Mouse (Mus musculus) erythroid progenitor cell, adult 5-6 weeks (primary cell): ENCODE measurements around the gene Pgs1. TPM values are rescaled to one million over a fixed set of nuclear protein-coding genes. Genes with fewer than 3 reads are reported as not detected.

Source experiments
- ATAC-seq: replicated peaks from 2 replicates; pipeline ENCODE4 v1.8.0; 2016; ENCODE audit warnings: moderate number of reproducible peaks, mild to moderate bottlenecking, moderate TSS enrichment, inconsistent platforms; ENCODE audit not compliant: poor library complexity, low FRiP score, severe bottlenecking
- total RNA-seq, 2 experiments: library from RNA; stranded (forward) in 1 of 2; stranded (reverse) in 1 of 2; fragments of 150-400 nt in 1 of 2; fragments of 186-747, 209-891 nt in 1 of 2; gene quantifications; 2 replicates each; pipeline versions ENCODE4 v1.2.3 to v1.2.4; 2015 to 2017; ENCODE audit warnings: low replicate concordance in 2 of 2

Pgs1 gene
- total RNA-seq, 2 experiments from 2014 or later = 5.1 to 10.1 TPM

DNA sequence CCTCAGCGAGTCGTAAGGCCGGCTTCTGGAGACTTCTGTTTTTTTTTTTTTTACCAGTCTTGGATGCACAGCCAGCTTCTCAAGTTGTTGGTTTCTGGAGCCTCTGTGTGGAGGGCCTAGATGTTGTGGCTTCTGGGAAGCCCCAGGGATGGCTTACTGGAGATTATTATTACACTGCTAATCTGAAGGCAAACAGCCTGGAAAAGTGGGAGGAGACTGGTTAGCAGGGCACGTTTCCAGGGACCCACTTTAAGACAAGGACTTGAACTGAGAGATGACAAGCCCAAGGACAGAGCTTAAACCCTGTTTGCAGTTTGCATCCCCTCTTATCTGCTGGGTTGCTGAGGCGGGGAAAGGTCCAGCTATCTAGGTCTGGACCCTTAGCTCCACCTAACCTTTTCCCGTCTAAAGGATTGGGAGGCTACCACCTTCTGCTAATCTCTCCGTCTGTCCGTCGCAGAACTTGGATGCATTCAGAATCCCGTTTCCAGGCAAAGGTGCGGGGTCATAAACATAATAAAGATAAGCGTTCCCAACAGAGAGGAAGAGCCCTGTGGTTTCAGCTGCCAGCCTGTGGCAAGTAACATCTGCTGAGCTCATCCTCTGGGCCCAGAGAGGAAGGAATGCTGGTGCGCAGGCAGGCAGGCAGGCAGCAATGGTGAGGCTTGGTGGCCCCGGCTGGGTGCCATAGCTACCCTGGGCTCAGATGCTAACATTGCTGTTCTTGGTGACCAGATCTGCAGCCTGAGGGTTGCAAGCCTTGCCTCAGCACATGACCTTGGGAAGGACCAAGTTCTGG is 11.6 kb upstream of the Pgs1 start:
- no peak for ATAC-seq

DNA sequence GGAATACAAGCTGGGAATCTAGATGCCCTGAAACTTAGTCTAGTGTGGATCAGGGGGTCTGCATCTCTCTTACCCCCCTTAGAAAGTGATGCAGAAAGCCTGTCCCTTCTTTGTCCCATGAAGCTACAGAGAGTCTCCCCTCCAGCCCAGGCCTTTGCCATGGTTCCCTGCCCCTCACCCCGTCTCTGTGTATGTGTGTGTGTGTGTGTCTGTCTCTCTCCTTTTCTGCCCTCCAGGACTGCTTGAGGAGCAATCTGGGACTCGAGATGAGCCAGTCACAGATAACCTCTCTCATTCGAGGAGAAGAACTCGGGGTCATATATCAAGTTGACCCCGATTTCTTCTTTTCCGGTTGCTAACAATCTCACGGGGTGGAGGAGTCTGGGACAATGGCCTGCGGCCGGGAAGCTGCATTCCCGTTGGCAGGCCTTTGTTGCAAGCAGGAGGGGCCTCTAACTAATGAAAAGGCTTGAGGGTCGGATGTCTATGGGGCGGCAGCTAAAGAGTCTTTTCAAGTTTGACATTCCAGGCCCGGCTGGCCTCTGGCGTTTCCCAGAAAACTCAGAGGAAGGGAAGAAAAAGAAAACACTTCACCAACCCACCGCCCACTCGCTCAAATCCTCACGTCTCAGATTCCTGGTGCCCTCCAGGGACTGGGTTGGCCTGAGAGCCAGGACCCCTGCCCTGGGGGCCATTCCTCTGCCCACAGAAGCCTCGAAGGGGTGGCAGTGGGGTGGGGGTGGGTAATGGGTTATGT is 10.7 kb upstream of the Pgs1 start:
- ATAC-seq = no peak

DNA sequence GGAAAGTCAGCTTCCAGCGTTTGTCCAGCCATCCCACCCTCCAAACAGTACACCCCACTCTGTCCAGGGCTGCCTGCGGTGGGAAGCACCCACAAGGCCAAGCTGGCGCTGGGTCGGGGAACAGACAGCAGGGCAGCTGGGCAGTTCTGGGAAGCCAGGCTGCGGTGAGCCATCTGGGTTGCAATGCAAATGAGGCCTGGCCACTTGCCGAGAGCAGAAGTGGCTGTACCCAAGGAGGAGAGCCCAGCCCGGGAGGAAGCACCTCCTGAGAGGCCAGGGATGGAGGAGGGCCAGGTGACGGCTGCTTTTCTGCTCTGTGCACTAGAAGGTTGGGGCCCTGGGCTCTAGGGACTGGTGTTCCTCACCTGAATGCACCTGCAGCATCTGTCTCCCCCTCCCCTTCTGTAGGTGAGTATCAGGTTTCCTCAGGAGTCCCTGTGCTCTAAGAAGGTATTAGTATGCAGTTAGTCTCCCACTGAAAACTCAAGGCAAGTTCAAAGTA is 10.0 kb upstream of the Pgs1 start:
- ATAC-seq = no peak

- ATAC-seq = no peak
Observed at GRCm38 (mm10) chr11:117977694-117978360, 8.3 kb upstream of the Pgs1 start.

DNA sequence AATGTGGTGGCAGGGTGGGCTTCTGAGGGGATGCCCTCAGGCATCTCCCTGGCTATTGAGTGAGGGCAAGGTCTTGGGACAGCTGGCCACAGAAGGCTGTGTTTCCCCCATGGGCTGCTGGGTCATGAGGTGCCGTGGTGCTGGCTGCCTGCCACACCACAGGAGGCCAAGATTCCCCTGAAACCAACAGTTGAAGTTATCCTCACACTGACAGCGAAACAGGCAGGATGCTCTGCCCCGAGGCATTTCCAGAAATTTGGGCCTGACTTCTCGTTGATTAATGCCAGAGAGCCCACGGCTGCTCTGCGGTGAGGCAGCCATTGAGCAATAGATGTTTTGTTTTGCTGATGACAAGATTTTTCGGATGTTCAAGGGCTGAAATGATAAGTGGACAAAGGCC is 6.7 kb upstream of the Pgs1 start:
- no peak for ATAC-seq

DNA sequence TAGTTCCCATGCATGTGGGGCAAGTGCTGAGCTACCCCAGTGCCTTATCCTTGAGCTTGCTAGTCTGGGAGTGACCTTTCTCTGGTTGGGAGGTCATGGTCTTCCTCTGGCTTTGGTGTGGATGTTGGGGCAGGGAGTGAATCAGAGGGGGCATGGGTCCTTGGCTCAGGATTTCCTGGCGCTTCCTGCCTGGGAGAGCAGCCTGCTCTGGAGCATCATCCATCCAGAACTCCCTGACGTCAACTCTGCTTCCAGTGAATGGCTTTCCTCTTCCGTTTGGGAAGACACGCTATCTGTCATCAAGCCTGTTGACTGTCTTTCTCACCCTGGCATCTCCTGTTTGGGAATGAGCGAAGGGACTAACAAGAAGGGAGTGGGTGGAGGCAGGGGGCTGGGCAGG is 3.7 kb upstream of the Pgs1 start:
- ATAC-seq = no peak

GRCm38 (mm10) chr11:117983770-117984169 is 2.3 kb upstream of the Pgs1 start:
- ATAC-seq = no peak

- ATAC-seq = peak; percentile 55
Observed at GRCm38 (mm10) chr11:117987032-117987451, 950 bp downstream of the Pgs1 start.

DNA sequence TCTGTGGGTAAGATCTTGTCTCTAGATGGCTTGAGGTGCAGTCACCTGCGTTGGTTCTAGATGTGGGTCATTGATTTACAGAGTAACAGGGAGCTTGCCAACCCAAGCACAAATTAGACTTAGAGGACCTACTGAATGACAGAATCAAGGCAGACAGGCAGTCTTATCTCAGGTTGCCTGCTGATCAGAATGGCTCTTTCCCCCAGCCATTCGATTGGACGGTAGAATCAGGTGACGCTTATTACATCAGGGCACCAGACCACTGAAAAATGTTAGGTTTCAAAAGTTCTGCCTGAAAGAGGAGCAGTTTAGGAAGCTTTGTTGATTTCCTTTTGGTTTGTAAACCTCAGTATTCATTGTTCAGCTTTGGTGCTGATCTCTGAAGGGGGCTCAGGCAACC is 1.9 kb downstream of the Pgs1 start:
- ATAC-seq = peak; percentile 33; the same call in 1 of the 2 replicates

DNA sequence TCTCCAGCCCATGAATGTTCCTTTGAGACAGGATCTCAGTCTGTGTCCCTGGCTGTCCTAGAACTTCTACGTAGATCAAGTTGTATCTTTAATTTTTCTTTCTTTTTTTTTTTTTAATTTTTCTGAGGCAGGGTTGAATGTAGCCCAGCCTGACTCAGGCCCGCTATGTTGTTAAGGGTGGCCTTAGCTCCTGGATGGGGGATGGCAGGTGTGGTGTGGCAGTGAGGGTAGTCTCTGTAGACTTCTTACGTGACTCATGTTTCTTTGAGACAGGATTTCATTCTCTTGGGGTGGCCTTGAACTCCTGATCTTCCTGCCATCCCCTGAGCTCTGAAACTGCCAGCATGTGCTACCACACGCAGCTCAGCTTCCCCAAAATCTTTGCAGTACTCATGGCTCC is 3.1 kb downstream of the Pgs1 start:
- ATAC-seq = no peak

- ATAC-seq = no peak
Observed at GRCm38 (mm10) chr11:117989926-117990325, 3.8 kb downstream of the Pgs1 start.

DNA sequence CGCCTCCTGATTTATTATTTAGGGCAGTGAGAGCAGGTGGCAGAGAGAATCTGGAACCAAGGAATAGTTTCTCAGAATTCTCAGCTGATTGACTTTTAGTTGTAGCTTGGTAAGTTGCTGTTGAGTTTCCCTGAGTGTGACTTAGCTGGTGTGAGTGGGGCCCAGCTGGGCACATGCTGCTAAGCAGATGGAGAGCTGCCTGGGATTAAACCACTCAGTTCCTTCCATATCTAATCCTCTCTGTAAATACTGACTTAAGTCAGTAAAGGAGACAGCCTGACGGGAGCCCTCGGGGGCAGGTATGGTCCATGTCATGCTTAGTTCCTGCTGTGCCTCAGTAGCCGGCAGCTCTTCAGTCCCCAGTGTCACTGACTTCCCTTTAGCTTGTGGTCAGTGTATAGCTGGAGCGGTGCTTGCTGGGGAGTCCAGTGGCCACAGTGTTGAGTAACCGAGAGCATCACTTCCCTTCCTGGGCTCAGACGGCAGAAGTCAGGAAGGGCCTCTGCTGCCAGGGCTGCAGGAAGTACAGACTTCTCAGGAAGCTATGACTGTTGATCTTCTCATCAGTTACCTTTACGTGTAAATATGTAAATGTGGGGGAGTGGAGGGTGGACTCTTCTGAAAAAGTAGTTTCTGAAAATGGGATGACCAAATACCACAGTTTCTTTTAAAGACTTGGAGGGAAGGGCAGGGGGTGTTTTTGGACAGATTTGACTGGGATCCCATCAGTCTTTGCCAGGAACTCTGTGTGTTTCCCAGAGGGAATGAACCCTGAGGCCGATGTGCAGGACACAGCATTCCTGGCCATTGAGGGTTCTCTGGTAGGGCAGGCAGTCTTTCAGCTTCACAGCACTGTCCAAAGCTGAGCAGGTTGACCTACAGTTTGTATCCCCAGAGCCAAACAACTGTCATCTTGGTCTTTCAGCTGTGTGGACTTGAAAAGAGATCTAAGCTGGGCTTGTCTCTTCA is 5.7 kb downstream of the Pgs1 start:
- no peak for ATAC-seq

DNA sequence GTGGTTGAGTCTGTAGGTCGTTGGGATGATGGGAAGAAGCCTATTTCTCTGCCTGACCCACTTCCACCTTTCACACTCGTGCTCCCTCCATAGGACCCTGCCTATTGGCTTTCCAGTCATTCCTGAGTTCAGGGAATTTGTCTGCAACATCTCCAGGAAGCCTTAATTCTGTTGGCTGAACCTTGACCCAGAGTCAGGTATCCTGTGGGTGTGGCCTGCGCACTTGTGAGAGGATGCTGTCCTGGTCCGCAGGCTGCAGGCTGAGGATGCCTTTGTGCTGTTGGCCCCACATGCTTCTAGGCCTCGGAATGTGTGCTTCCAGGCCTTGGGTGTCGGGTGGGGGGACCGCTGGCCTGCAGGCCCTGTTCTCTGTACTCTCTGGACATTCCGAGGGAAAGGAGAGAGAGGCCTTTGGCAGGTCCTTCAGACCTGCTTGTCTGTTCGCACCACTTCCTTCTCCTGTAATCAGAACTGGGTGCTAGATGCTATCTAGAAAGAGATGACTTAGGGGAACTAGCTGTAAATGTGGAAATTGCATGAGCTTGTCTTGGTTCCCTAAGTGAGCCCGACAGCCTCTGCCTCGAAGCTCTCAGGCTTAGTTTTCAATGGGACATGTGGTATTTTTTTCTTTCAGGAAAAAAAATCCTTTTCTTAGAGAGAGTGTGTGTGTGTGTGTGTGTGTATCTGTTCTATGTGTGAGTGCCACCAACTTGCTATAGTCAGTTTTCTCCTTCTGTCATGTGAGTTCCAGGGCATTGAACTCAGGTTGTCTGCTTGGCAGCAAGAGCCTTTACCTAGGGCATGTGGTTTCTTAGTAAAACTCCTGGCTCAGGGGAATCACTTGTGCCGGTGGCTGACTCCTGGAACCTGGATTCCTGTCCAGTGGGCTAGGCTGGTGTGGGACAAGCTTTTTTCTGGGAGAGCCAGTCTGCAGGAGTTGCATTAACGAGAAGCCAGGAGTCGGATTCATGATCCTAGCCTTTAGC is 7.4 kb downstream of the Pgs1 start:
- ATAC-seq = no peak

GRCm38 (mm10) chr11:117994250-117995057 is 8.4 kb downstream of the Pgs1 start:
- ATAC-seq = no peak

DNA sequence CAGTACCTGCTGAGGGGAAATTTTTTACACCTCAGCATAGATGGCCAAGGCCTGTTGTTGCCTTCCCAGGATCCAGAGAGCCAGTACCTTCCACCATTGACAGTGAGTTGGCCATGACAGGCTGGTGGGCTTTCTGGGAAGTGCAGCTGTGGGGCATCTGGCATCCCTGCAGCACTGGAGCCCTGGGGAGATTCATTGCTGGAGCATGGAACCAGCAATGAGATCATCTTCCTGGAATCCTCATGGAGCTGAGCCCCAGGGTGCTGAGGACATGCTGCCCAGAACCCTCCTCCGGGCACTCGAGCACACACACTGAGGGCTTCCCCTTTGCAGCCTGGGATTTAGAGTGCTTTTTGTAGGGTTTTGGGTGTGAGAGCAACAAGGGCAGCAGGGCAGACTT is 9.2 kb downstream of the Pgs1 start:
- no peak for ATAC-seq

DNA sequence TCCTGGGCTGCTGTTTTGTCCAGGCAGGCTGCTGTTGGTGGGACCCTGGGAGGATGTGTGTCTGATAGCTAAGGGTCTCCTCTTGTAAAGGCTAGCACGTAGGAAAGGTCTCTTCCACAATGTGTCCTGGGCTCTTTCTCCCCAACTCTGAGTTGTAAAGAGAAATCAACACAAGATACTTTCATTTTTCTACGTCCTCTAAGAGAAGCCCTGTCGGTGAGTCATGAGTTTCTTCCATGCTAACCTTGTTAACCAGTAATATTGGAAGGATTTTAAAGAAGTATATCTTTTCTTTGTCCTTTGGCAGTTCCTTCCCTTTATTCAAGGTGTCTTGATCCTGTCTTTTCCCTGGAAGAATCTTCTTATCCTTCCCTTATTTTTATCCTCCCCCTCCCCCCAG is 9.6 kb downstream of the Pgs1 start:
- no peak for ATAC-seq

DNA sequence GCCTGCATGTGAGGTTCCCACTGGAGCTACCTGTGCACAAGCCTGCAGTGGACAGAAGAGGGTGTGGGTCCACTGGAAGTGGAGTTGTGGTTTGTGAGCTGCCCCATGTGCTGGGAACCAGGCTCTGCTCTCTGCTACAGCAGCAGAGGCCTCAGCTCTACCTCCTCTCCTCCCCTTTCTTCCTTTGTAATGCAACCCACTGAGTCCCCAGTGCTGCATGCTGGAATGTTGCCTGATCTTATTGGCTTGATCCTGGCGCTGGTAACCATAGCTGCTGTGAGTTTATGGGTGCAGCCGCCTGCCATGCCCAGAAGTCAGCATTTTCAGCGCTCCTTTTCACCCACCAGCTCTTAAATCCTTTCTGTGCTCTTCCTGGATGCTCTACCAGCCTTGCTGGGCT is 10.0 kb downstream of the Pgs1 start:
- no peak for ATAC-seq
